Mouse (Mus musculus) hematopoietic stem cell, adult 5-6 weeks (primary cell): ENCODE measurements around the gene Gm7145. TPM values are rescaled to one million over a fixed set of nuclear protein-coding genes. Genes with fewer than 3 reads are reported as not detected.
"Not testable (repeated sequence)": the region's sequence is repeated elsewhere in the genome, so short reads cannot be mapped to it uniquely, and the experiment has no call there.

Experiments
- ATAC-seq, 2 experiments: fragments of 125-278 bp in 1 of 2; replicated peaks in 1 of 2; 2 replicates each; pipeline ENCODE4 v1.8.0; 2016 to 2017; ENCODE audit warnings: inconsistent platforms in 2 of 2, mild to moderate bottlenecking in 2 of 2, moderate number of reproducible peaks in 2 of 2, low read depth in 1 of 2, moderate TSS enrichment in 1 of 2; ENCODE audit not compliant: low FRiP score in 2 of 2, poor library complexity in 2 of 2, severe bottlenecking in 2 of 2, insufficient read depth in 1 of 2, low TSS enrichment in 1 of 2
- total RNA-seq: library from RNA; stranded (forward); fragments of 172-1452, 232-1000 nt; gene quantifications from 2 replicates; pipeline ENCODE4 v1.2.3, GENCODE M21; 2017

Gm7145 gene
- total RNA-seq: not detected in 2 replicates

- ATAC-seq: no peak
Observed at GRCm38 (mm10) chr1:117965639-117966038, at the start of gene Gm7145. Gene Gm7145 (plus strand): TSS chr1:117965939.

GRCm38 (mm10) chr1:117927715-117928114 lies 38.0 kb upstream of the Gm7145 start, which contains the start of gene Gm28168:
Gene Gm28168 (plus strand): TSS chr1:117928015.
- not testable (repeated sequence) for ATAC-seq

DNA sequence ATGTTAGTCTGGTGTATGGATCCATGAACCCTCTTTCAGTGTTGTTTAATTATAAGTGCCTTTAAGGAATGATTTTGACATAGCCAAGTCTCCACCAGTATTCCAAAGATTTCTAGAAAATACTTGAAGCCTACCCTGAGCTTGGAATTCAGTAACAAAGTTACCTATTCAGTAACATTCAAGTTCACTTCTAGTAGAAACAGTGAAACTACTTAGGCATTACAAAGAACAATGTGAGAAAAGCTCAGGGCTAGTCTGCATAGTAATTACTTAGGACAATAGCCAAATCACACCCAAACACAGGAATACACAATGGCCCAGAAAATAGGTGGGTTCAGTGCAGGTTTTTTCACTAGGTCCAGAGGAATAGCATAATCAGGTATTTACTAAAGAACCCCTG lies 38.1 kb downstream of the Gm7145 start:
- ATAC-seq: not testable (repeated sequence)

DNA sequence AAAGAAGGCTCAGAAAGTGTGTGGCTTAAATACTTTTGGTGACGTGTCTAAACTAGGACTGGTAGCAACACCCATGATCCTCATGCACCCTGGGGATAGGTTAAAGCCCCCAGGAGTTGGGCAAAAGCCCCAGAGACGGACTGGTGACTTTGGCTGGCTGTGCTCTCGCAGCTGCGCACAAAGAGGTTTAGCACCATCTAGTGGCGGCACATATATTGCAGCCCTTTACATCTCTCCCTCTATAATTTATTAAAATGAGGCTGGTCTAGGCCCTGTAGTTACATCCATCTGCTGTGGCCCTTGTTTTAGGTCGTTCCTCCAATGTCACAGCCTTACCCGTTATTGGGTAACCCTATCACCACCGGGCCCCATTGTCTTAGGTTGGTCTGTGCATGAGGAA lies 47.0 kb downstream of the Gm7145 start:
- not testable (repeated sequence) for ATAC-seq

Other genes with a start within 250 kb of the Gm7145 start
- not detected in 2 replicates for gene B020011L13Rik, start 184.8 kb upstream of the Gm7145 start, total RNA-seq
- gene Gm28360, start 135.9 kb upstream of the Gm7145 start, total RNA-seq: not detected in 2 replicates
- not detected in 2 replicates for gene Gm28168, start 37.9 kb upstream of the Gm7145 start, total RNA-seq
- not detected in 2 replicates for gene Gm29106, start 210.6 kb downstream of the Gm7145 start, total RNA-seq